Mouse (Mus musculus) left cerebral cortex, adult 18-20 months (tissue): ENCODE measurements at regions not wholly inside any gene's neighbourhood (a gene's known extent, or its start where the extent isn't known, plus 50 kb on each side); places are given as distances from the start of the nearest gene placed in this dataset.
"Not testable (repeated sequence)": the region's sequence is repeated elsewhere in the genome, so short reads cannot be mapped to it uniquely, and the experiment has no call there.

Source experiments
- DNase-seq, 2 experiments: peaks; one replicate each; pipeline ENCODE4 v3.0.0; 2021 to 2022; ENCODE audit warnings: low spot score in 2 of 2, mixed read lengths in 1 of 2

GRCm38 (mm10) chr17:6489926-6490564 is 60.1 kb downstream of the Dynlt1b start:
- DNase-seq, result peak; percentile 40 to 65

GRCm38 (mm10) chr17:6490565-6490935 is 60.6 kb downstream of the Dynlt1b start:
- not testable (repeated sequence) for DNase-seq

- peak; percentile 63 to 72 for DNase-seq
Measured at GRCm38 (mm10) chr17:6492501-6492900, 62.6 kb downstream of the Dynlt1b start.

- peak; percentile 60 to 69 for DNase-seq
Measured at GRCm38 (mm10) chr17:6492950-6493349, 63.0 kb downstream of the Dynlt1b start.

GRCm38 (mm10) chr17:6496491-6496890 is 66.6 kb downstream of the Dynlt1b start:
- DNase-seq, result not testable (repeated sequence)

GRCm38 (mm10) chr17:6502676-6503075 is 72.8 kb downstream of the Dynlt1b start:
- not testable (repeated sequence) for DNase-seq

- DNase-seq, result not testable (repeated sequence)
Measured at GRCm38 (mm10) chr17:6505896-6506295, 76.0 kb downstream of the Dynlt1b start.

- not testable (repeated sequence) for DNase-seq
Measured at GRCm38 (mm10) chr17:6515128-6515527, 85.2 kb downstream of the Dynlt1b start.

GRCm38 (mm10) chr17:6519107-6519506 is 82.4 kb upstream of the Dynlt1c start:
- DNase-seq, result not testable (repeated sequence)

- DNase-seq, result not testable (repeated sequence)
Measured at GRCm38 (mm10) chr17:6520001-6520400, 81.5 kb upstream of the Dynlt1c start.

- not testable (repeated sequence) for DNase-seq
Measured at GRCm38 (mm10) chr17:6520751-6521150, 80.7 kb upstream of the Dynlt1c start.

GRCm38 (mm10) chr17:6522185-6522584 is 79.3 kb upstream of the Dynlt1c start:
- DNase-seq, result not testable (repeated sequence)

- DNase-seq, result not testable (repeated sequence)
Measured at GRCm38 (mm10) chr17:6538723-6539122, 62.7 kb upstream of the Dynlt1c start.

- not testable (repeated sequence) for DNase-seq
Measured at GRCm38 (mm10) chr17:6547064-6547760, 54.3 kb upstream of the Dynlt1c start.

- not testable (repeated sequence) for DNase-seq
Measured at GRCm38 (mm10) chr17:6547937-6548336, 53.5 kb upstream of the Dynlt1c start.
